Mouse (Mus musculus): ENCODE results near the gene Mapkapk2.
"Not testable (repeated sequence)": the region's sequence is repeated elsewhere in the genome, so short reads cannot be mapped to it uniquely, and the experiment has no call there.

The Mapkapk2 gene

GRCm38 (mm10) chr1:131097700-131098094 lies at the start of gene Mapkapk2:
Gene Mapkapk2, minus strand, starts transcription at chr1:131097826.
- no peak for DNase-seq (ENCODE audit: low spot score)

- no peak for DNase-seq (ENCODE audit: low spot score)
Observed at GRCm38 (mm10) chr1:131146181-131146614, 48.6 kb upstream of the Mapkapk2 start.

DNA sequence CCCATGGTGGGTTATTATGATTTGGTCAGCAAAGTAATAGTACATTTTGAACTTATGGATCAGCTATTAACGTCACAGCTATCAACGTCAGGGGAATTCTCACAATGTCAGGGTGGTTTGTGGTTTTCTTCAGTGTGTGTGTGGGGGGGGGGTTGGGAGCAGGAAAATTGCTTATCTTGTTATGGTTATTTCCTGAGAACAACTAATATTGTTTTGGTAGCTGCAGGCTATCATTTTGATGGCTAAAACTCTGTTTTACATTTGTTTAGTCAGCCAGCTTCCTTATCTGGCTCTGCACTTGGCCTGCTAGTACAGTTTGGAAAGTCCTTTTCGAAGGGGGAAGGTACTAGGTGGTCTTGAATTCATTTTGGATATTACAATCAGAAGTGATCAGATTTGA lies 47.6 kb upstream of the Mapkapk2 start:
- DNase-seq (ENCODE audit: low spot score) = not testable (repeated sequence)

DNA sequence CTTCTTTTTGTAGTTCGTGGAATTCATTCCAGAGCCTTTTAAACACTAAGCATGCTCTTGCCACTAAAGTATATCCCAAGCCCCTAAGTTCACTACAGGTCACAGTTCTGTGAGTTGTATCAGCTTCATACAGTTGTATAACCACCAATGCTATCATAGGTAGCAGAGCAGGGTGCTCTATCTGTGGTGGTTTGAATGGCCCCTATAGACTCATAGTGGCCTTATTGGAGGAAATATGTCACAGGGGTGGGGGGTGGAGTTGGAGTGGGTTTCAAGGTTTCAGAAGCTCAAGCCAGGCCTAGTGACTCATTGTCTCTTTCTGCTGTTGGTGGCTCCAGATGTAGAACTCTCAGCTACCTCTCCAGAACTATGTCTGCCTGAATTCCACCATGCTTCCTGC lies 44.8 kb upstream of the Mapkapk2 start:
- no peak for DNase-seq (ENCODE audit: low spot score)

- DNase-seq (ENCODE audit: low spot score) = no peak
Observed at GRCm38 (mm10) chr1:131141449-131141848, 43.8 kb upstream of the Mapkapk2 start.

GRCm38 (mm10) chr1:131139102-131140095 lies 41.8 kb upstream of the Mapkapk2 start:
- DNase-seq (ENCODE audit: low spot score) = no peak

GRCm38 (mm10) chr1:131138191-131139016 lies 40.8 kb upstream of the Mapkapk2 start, which contains the start of gene Dyrk3:
Gene Dyrk3, minus strand, starts transcription at chr1:131138340.
- no peak for DNase-seq (ENCODE audit: low spot score)

- no peak for DNase-seq (ENCODE audit: low spot score)
Observed at GRCm38 (mm10) chr1:131137717-131138118, 40.1 kb upstream of the Mapkapk2 start.

GRCm38 (mm10) chr1:131137111-131137510 lies 39.5 kb upstream of the Mapkapk2 start:
- no peak for DNase-seq (ENCODE audit: low spot score)

DNA sequence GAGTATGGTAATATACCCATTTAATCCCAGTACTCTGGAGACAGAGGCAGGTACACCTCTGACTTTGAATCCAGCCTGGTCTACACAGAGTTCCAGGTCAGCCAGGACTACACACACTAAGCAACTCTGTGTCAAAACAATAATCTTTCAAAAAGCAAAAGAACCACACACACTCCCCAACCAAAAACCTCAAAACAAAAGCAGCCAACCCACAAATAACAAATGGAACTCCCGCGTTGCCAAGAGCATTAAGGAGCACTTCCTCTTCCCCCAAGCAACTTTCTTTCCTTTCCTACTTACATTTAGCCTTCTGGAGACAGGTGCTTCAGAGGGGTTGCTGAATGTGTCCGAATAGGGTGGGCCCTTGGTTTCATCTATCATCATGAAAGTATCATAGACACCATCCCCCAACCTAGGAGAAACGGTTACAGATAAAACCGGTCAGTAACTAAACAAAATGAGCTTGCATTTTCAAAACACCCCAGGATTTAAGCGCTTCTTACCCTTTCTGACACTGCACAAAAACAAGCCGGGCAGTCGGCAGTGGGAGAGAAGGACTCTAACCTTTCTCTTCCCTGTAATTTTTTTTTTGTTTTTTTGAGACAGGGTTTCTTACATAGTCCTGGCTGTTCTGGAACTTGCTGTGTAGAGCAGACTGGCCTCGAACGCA lies 38.5 kb upstream of the Mapkapk2 start:
- no peak for DNase-seq (ENCODE audit: low spot score)

GRCm38 (mm10) chr1:131134942-131135522 lies 37.4 kb upstream of the Mapkapk2 start:
- DNase-seq (ENCODE audit: low spot score) = no peak

DNA sequence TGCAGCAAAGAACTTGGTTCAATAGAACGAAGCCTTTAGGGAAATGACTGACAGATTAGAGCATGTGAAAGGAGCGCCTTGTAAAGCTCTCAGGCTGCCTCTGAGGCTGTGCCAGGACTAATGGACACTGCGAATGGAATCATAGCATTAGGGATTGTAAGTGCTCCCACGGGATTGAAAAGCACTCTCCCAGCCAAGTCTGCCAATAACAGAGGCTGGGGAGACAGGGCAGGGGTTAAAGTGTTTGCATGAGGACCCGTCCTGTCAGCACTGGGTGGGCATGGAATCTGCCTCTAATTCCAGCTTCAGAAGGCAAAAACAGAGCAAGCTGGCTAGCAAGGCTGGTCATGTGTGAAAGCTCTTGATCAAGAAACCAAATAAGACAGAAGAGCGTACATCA lies 36.6 kb upstream of the Mapkapk2 start:
- DNase-seq (ENCODE audit: low spot score) = no peak

- no peak for DNase-seq (ENCODE audit: low spot score)
Observed at GRCm38 (mm10) chr1:131125987-131126744, 28.5 kb upstream of the Mapkapk2 start.

DNA sequence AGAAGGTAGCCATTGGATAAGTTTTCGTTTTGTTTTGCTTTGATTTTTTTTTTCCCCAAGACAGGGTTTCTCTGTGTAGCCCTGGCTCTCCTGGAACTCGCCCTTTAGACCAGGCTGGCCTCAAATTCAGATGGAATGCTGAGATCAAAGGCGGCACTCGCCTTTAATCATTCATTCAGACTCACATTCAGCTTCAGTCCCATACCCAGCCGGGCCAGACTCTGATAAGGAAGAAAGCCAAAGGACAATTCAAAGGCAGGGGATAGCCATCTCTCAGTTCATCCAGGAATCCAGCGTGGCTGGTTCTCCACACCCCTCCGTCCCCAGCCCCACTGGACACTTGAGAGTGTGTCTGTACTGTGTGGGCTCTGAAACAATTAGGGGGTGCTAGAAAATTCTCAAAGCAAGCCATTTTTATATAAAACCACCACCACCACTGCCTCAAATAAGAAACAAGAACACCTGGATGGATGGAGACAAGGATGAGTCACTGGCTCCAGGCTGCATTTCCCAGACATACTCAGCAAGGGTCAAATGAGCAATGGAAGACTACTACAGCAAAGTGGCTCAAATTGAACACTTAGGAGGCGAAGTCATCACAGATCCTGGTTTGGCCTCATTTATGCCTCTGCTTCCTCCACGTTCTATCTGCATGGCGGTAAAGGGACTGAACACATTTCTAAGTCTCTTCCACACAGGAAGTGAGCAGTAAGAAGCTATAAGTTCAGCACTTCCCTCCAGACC lies 26.1 kb upstream of the Mapkapk2 start:
- DNase-seq (ENCODE audit: low spot score) = no peak

DNA sequence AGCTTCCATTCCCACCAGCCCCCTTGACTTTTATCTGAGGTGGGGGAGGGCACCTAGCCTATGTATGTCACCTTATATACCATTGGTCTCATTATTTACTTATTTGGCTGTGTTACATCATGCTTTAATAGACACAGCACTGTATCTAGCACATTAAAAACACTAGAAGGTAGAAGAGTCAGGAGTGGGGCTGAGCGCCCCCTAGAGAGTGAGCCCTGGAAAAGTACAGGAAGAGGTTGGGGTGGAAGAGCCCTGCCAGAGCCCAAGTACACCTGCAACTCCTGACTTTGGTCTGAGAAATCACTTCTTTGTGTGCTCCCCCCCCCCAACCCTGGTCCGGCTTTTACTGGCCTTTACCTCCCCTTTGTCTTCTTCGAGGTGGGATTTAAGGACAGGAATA lies 24.4 kb upstream of the Mapkapk2 start:
- no peak for DNase-seq (ENCODE audit: low spot score)

DNA sequence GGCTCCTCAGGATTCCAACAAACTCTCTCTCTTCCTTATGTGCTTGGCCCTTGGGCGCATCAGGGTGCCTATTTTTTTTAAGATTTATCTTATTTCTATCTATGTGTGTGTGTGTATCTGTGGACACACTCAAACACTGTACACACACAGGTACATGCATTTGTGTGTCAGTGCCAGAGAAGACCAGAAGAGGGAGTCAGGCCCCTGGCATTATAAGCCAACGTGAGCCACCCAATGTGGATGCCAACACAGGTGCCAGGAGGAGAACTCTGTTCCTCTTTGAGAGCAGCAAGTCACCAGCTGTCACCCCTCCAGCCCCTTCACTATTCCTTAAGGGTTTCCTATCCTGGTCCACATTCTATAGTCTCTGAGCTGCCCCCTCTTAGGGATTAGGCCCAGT lies 21.4 kb upstream of the Mapkapk2 start:
- DNase-seq (ENCODE audit: low spot score) = no peak

GRCm38 (mm10) chr1:131118530-131118929 lies 20.9 kb upstream of the Mapkapk2 start:
- DNase-seq (ENCODE audit: low spot score) = no peak

DNA sequence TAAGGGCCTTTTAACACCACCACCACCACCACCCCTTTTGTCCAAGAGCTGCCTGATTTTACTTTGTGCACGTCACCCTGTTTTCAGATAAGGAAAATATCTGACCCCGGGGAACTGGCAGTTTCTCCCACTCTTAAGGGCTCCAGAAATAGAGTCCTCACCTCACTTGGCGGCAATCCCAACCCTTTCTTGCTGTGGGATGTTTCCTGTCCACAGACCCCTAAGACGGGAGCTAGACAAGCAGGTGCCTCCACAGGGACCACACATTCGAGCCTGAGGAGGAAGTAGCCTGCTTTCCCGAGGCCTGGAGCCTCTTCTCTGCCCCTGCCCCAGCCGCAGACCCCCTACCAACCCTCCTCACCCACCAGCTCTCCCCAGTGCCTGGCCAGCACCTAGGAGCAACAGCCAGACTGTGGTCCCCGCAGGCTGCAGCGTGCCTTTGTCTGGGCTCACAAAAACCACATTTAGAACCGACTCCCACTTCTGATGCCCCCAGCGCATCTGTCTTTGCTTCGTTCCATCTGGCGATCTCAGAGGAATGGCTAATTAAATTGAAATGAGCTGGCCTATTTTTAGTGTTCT lies 18.9 kb upstream of the Mapkapk2 start:
- DNase-seq (ENCODE audit: low spot score) = no peak

- no peak for DNase-seq (ENCODE audit: low spot score)
Observed at GRCm38 (mm10) chr1:131115932-131116331, 18.3 kb upstream of the Mapkapk2 start.

DNA sequence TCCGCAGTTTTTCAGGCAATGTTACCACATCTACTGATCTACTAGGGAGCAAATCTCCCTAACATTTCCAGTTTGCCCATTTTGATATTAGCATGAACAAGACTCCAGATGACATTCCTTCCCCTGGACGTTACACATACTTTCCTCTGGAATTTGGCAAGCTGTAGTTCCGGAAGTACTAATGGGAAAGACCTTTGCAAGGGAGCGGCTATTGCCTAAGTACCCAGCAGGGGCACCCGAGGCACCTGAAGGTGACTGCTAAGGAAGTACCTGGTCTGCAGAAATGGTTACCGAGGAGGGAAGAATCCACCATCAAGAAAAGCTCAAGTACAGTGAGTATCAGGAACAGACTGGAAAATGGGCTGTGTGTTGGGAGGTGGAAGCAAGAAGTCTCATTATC lies 14.9 kb upstream of the Mapkapk2 start:
- DNase-seq (ENCODE audit: low spot score) = no peak

Measured in layer of hippocampus, adult 9-10 months (tissue).